Mouse (Mus musculus) embryonic facial prominence, embryonic 11.5 days (tissue): ENCODE measurements at regions not wholly inside any gene's neighbourhood (a gene's known extent, or its start where the extent isn't known, plus 50 kb on each side); places are given as distances from the start of the nearest gene placed in this dataset.

ENCODE experiments used
- ATAC-seq: fragments of 200-750 bp; cut with Nextera tagmentation; replicated peaks from 2 replicates; pipeline ENCODE4 v1.8.0; 2017; ENCODE audit warnings: low read depth; ENCODE audit not compliant: insufficient number of reproducible peaks, low FRiP score, low TSS enrichment
- DNase-seq: peaks from one replicate; pipeline ENCODE4 v3.0.0-alpha.2; 2015; ENCODE audit warnings: low spot score
- H3K27ac ChIP-seq: fragments of 300-500 bp; sonication (generic); replicated peaks from 2 replicates; pipeline ENCODE4 v1.5.1; 2014; ENCODE audit warnings: mild to moderate bottlenecking, low read depth, low read length, control low read depth
- H3K27me3 ChIP-seq: fragments of 300-500 bp; sonication (generic); 2 replicates; pipeline ENCODE4 v1.6.1; 2014; ENCODE audit warnings: mild to moderate bottlenecking, low read length, moderate library complexity, mixed read lengths; ENCODE audit not compliant: control insufficient read depth, insufficient read depth
- H3K36me3 ChIP-seq: fragments of 300-500 bp; sonication (generic); replicated peaks from 2 replicates; pipeline ENCODE4 v1.6.1; 2014; ENCODE audit warnings: low read depth, mild to moderate bottlenecking, low read length, moderate library complexity, mixed read lengths; ENCODE audit not compliant: control insufficient read depth, insufficient read depth
- H3K4me1 ChIP-seq: fragments of 300-500 bp; sonication (generic); 2 replicates; pipeline ENCODE4 v1.6.1; 2014; ENCODE audit warnings: low read length, mixed read lengths; ENCODE audit not compliant: control insufficient read depth, insufficient read depth
- H3K4me2 ChIP-seq: fragments of 300-500 bp; sonication (generic); 2 replicates; pipeline ENCODE4 v1.6.1; 2014; ENCODE audit warnings: low read depth, mild to moderate bottlenecking, control low read depth, low read length, moderate library complexity
- H3K4me3 ChIP-seq: fragments of 300-500 bp; sonication (generic); 2 replicates; pipeline ENCODE4 v1.5.1; 2014; ENCODE audit warnings: low read depth, low read length, control low read depth
- H3K9ac ChIP-seq: fragments of 300-500 bp; sonication (generic); replicated peaks from 2 replicates; pipeline ENCODE4 v1.6.1; 2014; ENCODE audit warnings: mild to moderate bottlenecking, control low read depth, low read length
- H3K9me3 ChIP-seq: fragments of 300-500 bp; sonication (generic); replicated peaks from 2 replicates; pipeline ENCODE4 v1.6.1; 2016; ENCODE audit warnings: mild to moderate bottlenecking, low read length, inconsistent platforms, mixed read lengths; ENCODE audit not compliant: control insufficient read depth
- WGBS: fragments of 180-500 bp; shearing (Covaris S2); extraction: QIAGEN DNeasy Blood & Tissue Kit; methylation state at CpG from one replicate; pipeline ENCODE4 v1.1.7; 2014; 5-methylcytosine and 5-hydroxymethylcytosine counted together

- Histone ChIP-seq H3K4me2 (no peak overlapping the region), H3K9me3 (no peaks in the 10 kb centered on the region), H3K27ac (no peak overlapping the region), H3K4me3 (no peak overlapping the region), H3K27me3 (no peaks in the 10 kb centered on the region), H3K9ac (no peak overlapping the region), H3K36me3 (no peaks in the 10 kb centered on the region), H3K4me1 (no peaks in the 10 kb centered on the region)
- no peak for DNase-seq
- 67% methylated on average over 7 of the region's 7 CpGs for WGBS
- no peak for ATAC-seq
These were observed 177.8 kb downstream of the Sec16b start for GRCm38 (mm10) chr1:157684356-157684755.

DNA sequence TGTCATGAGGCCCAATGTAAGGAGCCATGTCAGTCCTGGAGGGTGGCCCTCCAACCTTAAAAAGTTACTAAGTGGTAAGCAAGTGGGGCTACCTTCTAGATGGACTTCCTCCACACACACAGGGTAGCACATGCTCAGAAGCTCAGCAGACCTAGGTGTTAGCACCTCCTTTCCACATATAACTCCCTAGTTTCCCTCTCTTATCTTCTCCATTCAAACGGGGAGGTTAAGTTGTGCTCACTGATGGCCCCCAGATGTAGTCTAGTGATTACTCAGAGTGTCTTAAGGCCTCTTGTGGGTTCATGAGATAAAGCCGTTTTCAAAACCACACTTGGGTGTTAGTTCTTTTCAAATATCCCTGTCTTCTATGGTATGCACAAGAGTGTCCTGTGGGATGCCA is 188.7 kb downstream of the Sec16b start:
- Histone ChIP-seq H3K4me3 (no peak overlapping the region), H3K27me3 (no peaks in the 10 kb centered on the region), H3K9ac (no peak overlapping the region), H3K4me2 (no peak overlapping the region), H3K36me3 (no peaks in the 10 kb centered on the region), H3K9me3 (no peaks in the 10 kb centered on the region), H3K27ac (no peak overlapping the region), H3K4me1 (no peaks in the 10 kb centered on the region)
- no peak for ATAC-seq
- DNase-seq: no peak
- 72% methylated on average over 2 of the region's 2 CpGs for WGBS

- 67% methylated on average over 6 of the region's 6 CpGs for WGBS
- Histone ChIP-seq H3K4me2 (no peak overlapping the region), H3K27me3 (no peaks in the 10 kb centered on the region), H3K4me3 (no peak overlapping the region), H3K36me3 (no peaks in the 10 kb centered on the region), H3K27ac (no peak overlapping the region), H3K9ac (no peak overlapping the region), H3K9me3 (no peaks in the 10 kb centered on the region), H3K4me1 (no peaks in the 10 kb centered on the region)
- ATAC-seq (no peak), DNase-seq (no peak)
These were observed 197.1 kb downstream of the Sec16b start for GRCm38 (mm10) chr1:157703639-157704038.

DNA sequence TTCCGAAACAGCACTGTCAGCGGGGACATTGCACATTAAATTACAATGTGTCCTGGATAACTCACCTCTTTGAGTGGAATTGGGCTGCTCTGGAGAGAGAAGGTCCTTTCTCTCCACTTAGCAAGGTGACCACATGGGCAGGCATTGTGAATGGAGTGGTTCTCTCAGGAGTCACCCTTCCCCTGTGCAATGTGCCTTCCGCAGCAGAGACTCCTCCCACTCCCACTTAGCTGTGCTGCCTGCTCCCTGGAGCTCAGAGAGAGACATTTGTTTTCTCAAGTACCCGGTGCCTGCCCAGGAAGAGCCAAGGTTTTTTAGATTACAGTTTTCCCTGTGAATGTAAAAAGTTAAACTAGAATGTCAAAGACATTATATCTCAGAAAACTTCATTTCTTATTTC is 198.8 kb downstream of the Sec16b start:
- no peak overlapping the region for H3K27ac ChIP-seq
- H3K4me2 ChIP-seq: no peak overlapping the region
- no peaks in the 10 kb centered on the region for H3K27me3 ChIP-seq
- H3K4me3 ChIP-seq: no peak overlapping the region
- H3K36me3 ChIP-seq: no peaks in the 10 kb centered on the region
- DNase-seq (no peak), ATAC-seq (0 out of 2 replicates have a peak, but pooled peaks have one; percentile 23)
- 56% methylated on average over 4 of the region's 4 CpGs for WGBS
- no peaks in the 10 kb centered on the region for H3K4me1 ChIP-seq
- H3K9me3 ChIP-seq: no peaks in the 10 kb centered on the region
- H3K9ac ChIP-seq: no peak overlapping the region

DNA sequence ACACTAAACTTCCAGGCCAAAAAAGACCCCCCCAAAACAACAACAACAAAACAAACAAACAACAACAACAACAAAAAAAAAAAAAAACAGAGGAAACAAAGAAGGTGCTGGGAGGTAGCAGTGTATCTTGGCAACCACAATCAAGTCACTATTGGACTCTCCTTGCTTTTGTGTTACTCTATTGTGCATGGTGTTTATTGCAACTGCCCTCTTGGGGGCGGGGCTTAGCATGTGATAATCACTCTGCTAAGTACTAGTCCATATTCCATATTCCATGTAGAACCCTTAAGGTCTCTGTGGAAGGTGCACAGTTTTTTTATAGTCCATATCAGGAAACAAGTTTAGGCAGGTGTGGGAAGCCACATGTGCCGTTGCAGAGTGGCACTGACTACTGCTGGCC is 200.7 kb downstream of the Sec16b start:
- Histone ChIP-seq H3K9me3 (no peaks in the 10 kb centered on the region), H3K9ac (no peak overlapping the region), H3K27ac (no peak overlapping the region), H3K27me3 (no peaks in the 10 kb centered on the region), H3K36me3 (no peaks in the 10 kb centered on the region), H3K4me1 (no peaks in the 10 kb centered on the region), H3K4me2 (no peak overlapping the region), H3K4me3 (no peak overlapping the region)
- DNase-seq (no peak), ATAC-seq (no peak)
- 89% methylated on average over 2 of the region's 2 CpGs for WGBS

GRCm38 (mm10) chr1:157709117-157709516 is 202.6 kb downstream of the Sec16b start:
- Histone ChIP-seq H3K4me2 (no peak overlapping the region), H3K27me3 (no peaks in the 10 kb centered on the region), H3K4me3 (no peak overlapping the region), H3K9me3 (no peaks in the 10 kb centered on the region), H3K9ac (no peak overlapping the region), H3K4me1 (no peaks in the 10 kb centered on the region), H3K27ac (no peak overlapping the region), H3K36me3 (no peaks in the 10 kb centered on the region)
- no peak for ATAC-seq
- DNase-seq: no peak
- WGBS: 89% methylated on average over 6 of the region's 6 CpGs

GRCm38 (mm10) chr1:157710870-157711269 is 204.3 kb downstream of the Sec16b start:
- no peak for DNase-seq
- WGBS: 81% methylated on average over 2 of the region's 2 CpGs
- Histone ChIP-seq H3K4me2 (no peak overlapping the region), H3K4me1 (no peaks in the 10 kb centered on the region), H3K4me3 (no peak overlapping the region), H3K27me3 (no peaks in the 10 kb centered on the region), H3K9me3 (no peaks in the 10 kb centered on the region), H3K27ac (no peak overlapping the region), H3K36me3 (no peaks in the 10 kb centered on the region), H3K9ac (no peak overlapping the region)
- no peak for ATAC-seq

DNA sequence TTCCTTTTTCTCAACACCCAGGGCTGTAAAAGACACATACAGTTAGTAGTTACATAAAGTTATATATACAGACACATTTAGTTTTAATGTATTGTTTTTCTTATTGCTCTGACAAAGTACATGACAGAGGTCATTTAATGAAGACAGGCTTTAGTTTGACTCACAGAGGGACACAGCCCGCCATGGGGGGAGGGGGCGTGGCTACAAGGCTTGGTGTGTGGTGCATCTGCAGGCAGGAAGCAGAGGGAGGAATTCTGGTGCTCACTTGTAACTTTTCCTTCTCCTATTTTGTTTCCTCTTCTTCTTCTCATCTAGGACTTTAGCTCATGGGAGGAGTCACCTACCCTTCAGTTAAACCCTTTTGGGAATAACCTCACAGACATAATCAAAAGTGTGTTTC is 206.0 kb downstream of the Sec16b start:
- H3K4me2 ChIP-seq: no peak overlapping the region
- no peaks in the 10 kb centered on the region for H3K4me1 ChIP-seq
- no peak overlapping the region for H3K4me3 ChIP-seq
- H3K36me3 ChIP-seq: no peaks in the 10 kb centered on the region
- ATAC-seq (no peak), DNase-seq (no peak)
- no peak overlapping the region for H3K27ac ChIP-seq
- H3K9ac ChIP-seq: no peak overlapping the region
- H3K9me3 ChIP-seq: no peaks in the 10 kb centered on the region
- WGBS: 43% methylated on average over 2 of the region's 2 CpGs
- no peaks in the 10 kb centered on the region for H3K27me3 ChIP-seq
